Mouse (Mus musculus) liver, adult 2 months (tissue): ENCODE measurements around the gene Slc32a1. TPM values are rescaled to one million over a fixed set of nuclear protein-coding genes. Genes with fewer than 3 reads are reported as not detected.

Experiments
- DNase-seq: peaks from one replicate; pipeline ENCODE4 v3.0.0-alpha.2; 2011; ENCODE audit warnings: low read depth, low spot score; ENCODE audit errors: extremely low read depth
- H3K27ac ChIP-seq: fragments of 200-500 bp; replicated peaks from 2 replicates; pipeline ENCODE4 v1.5.1; 2012; ENCODE audit warnings: low read depth, mild to moderate bottlenecking, control low read depth, inconsistent platforms, low read length; ENCODE audit not compliant: insufficient read depth
- H3K27me3 ChIP-seq: fragments of 200-500 bp; 2 replicates; pipeline ENCODE4 v1.6.1; 2012; ENCODE audit warnings: mild to moderate bottlenecking, moderate library complexity, low read length, inconsistent platforms; ENCODE audit not compliant: control insufficient read depth, insufficient read depth
- H3K36me3 ChIP-seq: fragments of 200-500 bp; 2 replicates; pipeline ENCODE4 v1.6.1; 2012; ENCODE audit warnings: low read length, inconsistent platforms; ENCODE audit not compliant: control insufficient read depth, insufficient read depth
- H3K4me1 ChIP-seq: fragments of 200-500 bp; 2 replicates; pipeline ENCODE4 v1.6.1; 2011; ENCODE audit warnings: low read length; ENCODE audit not compliant: control insufficient read depth, insufficient read depth
- H3K4me3 ChIP-seq: fragments of 200-500 bp; 2 replicates; pipeline ENCODE4 v1.5.1; 2011; ENCODE audit warnings: low read depth, mild to moderate bottlenecking, control low read depth, low read length, moderate library complexity; ENCODE audit not compliant: insufficient read depth
- H3K79me2 ChIP-seq: fragments of 200-500 bp; 2 replicates; pipeline ENCODE4 v1.6.1; 2012; ENCODE audit warnings: inconsistent platforms, mild to moderate bottlenecking, low read length, moderate library complexity; ENCODE audit not compliant: control insufficient read depth, insufficient read depth
- H3K9ac ChIP-seq: fragments of 200-500 bp; 2 replicates; pipeline ENCODE4 v1.6.1; 2012; ENCODE audit warnings: low read depth, mild to moderate bottlenecking, control low read depth, inconsistent platforms, low read length
- CTCF ChIP-seq: fragments of 200-500 bp; IDR thresholded peaks from 2 replicates; pipeline ENCODE4 v1.5.1; 2011; ENCODE audit warnings: low read depth, low read length, control low read depth
- POLR2A ChIP-seq: fragments of 200-500 bp; IDR thresholded peaks from 2 replicates; pipeline ENCODE4 v1.6.1; 2011; ENCODE audit warnings: low read length, control low read depth; ENCODE audit not compliant: insufficient read depth; ENCODE audit errors: extremely low read depth
- WGBS: fragments of 180-500 bp; shearing (Covaris S2); methylation state at CpG from one replicate; pipeline ENCODE4 v1.1.7; 2018; 5-methylcytosine and 5-hydroxymethylcytosine counted together
- polyA plus RNA-seq: library from polyadenylated mRNA; depleted of rRNA; stranded (reverse); fragments of >200 nt; gene quantifications from 2 replicates; pipeline ENCODE4 v1.2.3, GENCODE M21; 2012
- total RNA-seq: library from RNA; depleted of rRNA; stranded (reverse); fragments of >200 nt; gene quantifications from 2 replicates; pipeline ENCODE4 v1.2.3, GENCODE M21; 2014

Gene Slc32a1
- total and polyA plus RNA-seq, 2 experiments: not detected

- DNase-seq: no peak
Observed at GRCm38 (mm10) chr2:158584621-158585358, 25.8 kb upstream of the Slc32a1 start.

GRCm38 (mm10) chr2:158588524-158589271 lies 21.9 kb upstream of the Slc32a1 start:
- 35% methylated on average over 8 of the region's 8 CpGs for WGBS
- DNase-seq: no peak
- peaks cover 3% of the 10 kb centered on the region; the same call in 1 of the 2 replicates for H3K27me3 ChIP-seq
- no peak overlapping the region for H3K9ac ChIP-seq
- H3K79me2 ChIP-seq: no peaks in the 10 kb centered on the region
- H3K27ac ChIP-seq: no peak overlapping the region
- H3K4me1 ChIP-seq: no peaks in the 10 kb centered on the region
- no peak for TF ChIP-seq POLR2A
- no peaks in the 10 kb centered on the region for H3K36me3 ChIP-seq
- no peak overlapping the region for H3K4me3 ChIP-seq

More at GRCm38 (mm10) chr2:158584621-158585358, 25.8 kb upstream of the Slc32a1 start:
- Histone ChIP-seq H3K27ac (no peak overlapping the region), H3K9ac (no peak overlapping the region), H3K79me2 (no peaks in the 10 kb centered on the region), H3K4me1 (no peaks in the 10 kb centered on the region), H3K36me3 (no peaks in the 10 kb centered on the region), H3K27me3 (peaks cover 3% of the 10 kb centered on the region; the same call in 1 of the 2 replicates), H3K4me3 (no peak overlapping the region)
- 7% methylated on average over 12 of the region's 12 CpGs for WGBS
- TF ChIP-seq POLR2A: no peak
- no peak for TF ChIP-seq CTCF

GRCm38 (mm10) chr2:158590495-158590894 lies 20.1 kb upstream of the Slc32a1 start:
- DNase-seq: no peak
- no peaks in the 10 kb centered on the region for H3K79me2 ChIP-seq
- TF ChIP-seq POLR2A (no peak), CTCF (no peak)
- no peaks in the 10 kb centered on the region for H3K36me3 ChIP-seq
- no peaks in the 10 kb centered on the region for H3K4me1 ChIP-seq
- H3K27me3 ChIP-seq: peaks cover 3% of the 10 kb centered on the region; the same call in 1 of the 2 replicates
- H3K27ac ChIP-seq: no peak overlapping the region
- no peak overlapping the region for H3K9ac ChIP-seq
- H3K4me3 ChIP-seq: no peak overlapping the region
- 61% methylated on average over 3 of the region's 3 CpGs for WGBS

GRCm38 (mm10) chr2:158591286-158591685 lies 19.3 kb upstream of the Slc32a1 start:
- H3K4me1 ChIP-seq: no peaks in the 10 kb centered on the region
- no peak for DNase-seq
- H3K79me2 ChIP-seq: no peaks in the 10 kb centered on the region
- no peak for TF ChIP-seq CTCF
- no peak for TF ChIP-seq POLR2A
- H3K27ac ChIP-seq: no peak overlapping the region
- H3K27me3 ChIP-seq: peaks cover under 1% of the 10 kb centered on the region; the same call in 1 of the 2 replicates
- H3K4me3 ChIP-seq: no peak overlapping the region
- no peak overlapping the region for H3K9ac ChIP-seq
- 59% methylated on average over 5 of the region's 5 CpGs for WGBS
- H3K36me3 ChIP-seq: no peaks in the 10 kb centered on the region

GRCm38 (mm10) chr2:158593371-158593770 lies 17.2 kb upstream of the Slc32a1 start:
- Histone ChIP-seq H3K27ac (no peak overlapping the region), H3K27me3 (no peaks in the 10 kb centered on the region; the same call in 1 of the 2 replicates), H3K4me3 (no peak overlapping the region), H3K36me3 (no peaks in the 10 kb centered on the region), H3K4me1 (no peaks in the 10 kb centered on the region), H3K79me2 (no peaks in the 10 kb centered on the region), H3K9ac (no peak overlapping the region)
- no peak for TF ChIP-seq CTCF
- TF ChIP-seq POLR2A: no peak
- no peak for DNase-seq
- WGBS: 73% methylated on average over 4 of the region's 4 CpGs

GRCm38 (mm10) chr2:158595103-158595502 lies 15.5 kb upstream of the Slc32a1 start:
- Histone ChIP-seq H3K36me3 (no peaks in the 10 kb centered on the region), H3K27ac (no peak overlapping the region), H3K9ac (no peak overlapping the region), H3K79me2 (no peaks in the 10 kb centered on the region), H3K4me1 (no peaks in the 10 kb centered on the region), H3K4me3 (no peak overlapping the region), H3K27me3 (no peaks in the 10 kb centered on the region; the same call in 1 of the 2 replicates)
- 4% methylated on average over 12 of the region's 12 CpGs for WGBS
- no peak for DNase-seq
- no peak for TF ChIP-seq POLR2A
- no peak for TF ChIP-seq CTCF
